Mouse (Mus musculus) adrenal gland, postnatal 14 days (tissue): ENCODE measurements at regions not wholly inside any gene's neighbourhood (a gene's known extent, or its start where the extent isn't known, plus 50 kb on each side); places are given as distances from the start of the nearest gene placed in this dataset.

Source experiments
- DNase-seq: peaks from one replicate; pipeline ENCODE4 v3.0.0; 2021; ENCODE audit warnings: mixed read lengths

DNA sequence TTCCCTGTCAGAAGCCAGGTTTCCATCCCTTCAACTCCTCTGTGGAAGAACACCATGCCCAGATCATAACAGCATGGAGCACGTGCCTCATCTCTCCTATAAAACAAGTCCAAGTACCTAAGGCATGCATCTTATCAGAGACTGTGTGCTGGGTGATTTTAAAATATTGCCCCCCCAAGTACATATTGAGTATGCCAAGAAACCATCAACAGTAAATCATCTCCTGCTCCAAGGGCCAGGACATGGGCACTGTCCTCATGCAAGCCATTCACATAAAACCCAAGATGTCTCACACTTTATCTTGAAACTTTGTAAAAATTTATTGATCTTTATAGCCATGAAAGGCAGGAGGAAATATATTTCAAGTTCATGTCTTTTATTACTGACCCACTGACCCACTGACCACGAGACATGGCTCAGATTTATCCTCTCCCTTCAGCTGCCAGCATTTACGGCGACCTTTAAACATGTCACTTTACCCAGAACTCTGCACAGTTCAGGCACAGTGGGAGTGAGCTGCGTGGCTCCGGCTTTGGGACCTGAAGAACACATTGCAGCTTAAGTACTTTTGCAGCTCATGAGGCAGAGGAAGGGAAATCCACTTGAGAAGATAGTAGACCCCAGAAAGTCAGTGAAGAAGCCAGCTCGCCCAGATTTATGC lies 99.7 kb upstream of the Spdye4c start:
- no peak for DNase-seq

DNA sequence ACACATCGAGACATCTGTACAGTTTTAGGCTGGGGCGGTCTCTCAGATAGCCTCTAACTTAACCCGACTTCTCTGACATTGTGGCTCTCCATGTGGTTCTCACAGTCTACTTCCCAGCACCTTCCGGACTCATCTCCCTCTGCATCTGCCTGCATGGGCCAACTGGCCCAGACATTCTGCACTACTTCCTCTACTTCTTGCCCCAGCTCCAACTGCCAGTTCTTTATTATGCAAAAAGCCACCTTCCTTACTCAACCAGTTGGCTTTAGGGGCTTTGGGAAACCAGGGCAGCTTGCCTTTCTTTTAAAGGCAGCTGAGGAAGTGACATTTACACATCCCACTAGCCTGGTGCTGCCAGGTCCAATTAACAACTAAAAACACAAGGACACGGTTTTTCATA lies 97.1 kb upstream of the Spdye4c start:
- DNase-seq, result no peak

DNA sequence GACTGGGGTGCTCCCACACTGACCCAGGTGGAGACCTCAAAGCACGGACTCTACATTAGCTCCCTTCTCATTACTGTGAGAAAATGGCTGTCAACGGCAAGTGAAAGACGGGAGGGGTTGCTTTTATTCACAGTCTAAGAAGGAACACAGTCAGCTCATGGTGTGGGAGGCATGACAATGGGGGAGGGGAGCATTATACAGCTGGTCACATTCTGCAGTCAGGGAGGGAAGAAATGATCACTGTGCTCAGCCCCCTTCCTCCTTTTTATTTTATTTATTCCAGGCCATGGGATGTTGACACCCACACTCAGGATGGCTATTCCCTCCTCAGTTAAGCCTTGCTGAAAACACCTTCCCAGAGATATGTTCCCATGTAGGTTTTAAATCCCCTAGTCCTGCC lies 93.1 kb upstream of the Spdye4c start:
- DNase-seq, result no peak

DNA sequence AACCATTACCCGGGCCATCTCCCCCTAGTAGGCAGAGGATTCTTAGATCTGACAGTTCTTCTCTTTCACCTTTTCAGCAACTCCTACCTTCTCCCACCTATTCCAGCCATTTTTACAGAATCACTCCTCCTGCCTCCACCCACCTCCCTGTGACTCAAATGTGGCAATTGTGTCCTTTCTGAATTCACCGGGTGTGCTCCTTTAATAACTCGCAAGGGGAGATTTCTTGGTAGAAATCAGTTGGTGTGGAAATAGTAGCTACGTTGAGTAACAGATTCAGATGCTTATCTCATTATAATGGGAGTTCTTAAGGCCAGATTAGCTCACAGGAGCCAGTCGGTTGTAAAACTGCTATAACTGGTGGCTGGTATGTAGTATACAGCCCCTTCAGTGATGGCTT lies 92.4 kb upstream of the Spdye4c start:
- no peak for DNase-seq

DNA sequence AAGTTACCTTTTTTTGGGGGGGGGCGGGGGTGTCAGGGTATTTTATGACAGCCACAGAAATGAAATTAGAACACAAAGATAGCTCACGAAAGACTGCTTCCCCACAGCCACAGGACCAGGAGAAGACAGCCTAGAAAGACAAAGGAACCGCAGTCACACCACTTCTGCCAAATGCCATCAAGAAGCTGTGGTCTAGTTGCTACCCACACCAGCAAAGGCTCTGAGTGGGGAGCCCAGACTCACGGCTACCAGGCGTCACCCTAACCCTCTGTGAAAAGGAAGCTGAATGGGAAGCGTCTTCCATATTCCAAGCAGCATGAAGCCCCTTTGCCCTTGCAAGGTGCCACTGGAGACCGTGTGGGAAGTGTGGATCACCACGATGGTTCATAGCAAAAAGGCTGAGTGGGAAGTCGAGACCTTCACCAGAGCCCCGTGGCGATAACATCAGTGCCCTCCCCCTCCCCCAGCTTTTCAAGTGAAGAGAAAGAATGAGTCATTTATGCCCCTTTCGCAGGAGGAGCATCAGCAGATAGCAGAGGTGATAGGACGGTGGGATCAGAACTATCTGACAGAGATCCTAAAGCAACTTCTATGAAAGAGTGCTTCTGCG lies 91.3 kb upstream of the Spdye4c start:
- no peak for DNase-seq

DNA sequence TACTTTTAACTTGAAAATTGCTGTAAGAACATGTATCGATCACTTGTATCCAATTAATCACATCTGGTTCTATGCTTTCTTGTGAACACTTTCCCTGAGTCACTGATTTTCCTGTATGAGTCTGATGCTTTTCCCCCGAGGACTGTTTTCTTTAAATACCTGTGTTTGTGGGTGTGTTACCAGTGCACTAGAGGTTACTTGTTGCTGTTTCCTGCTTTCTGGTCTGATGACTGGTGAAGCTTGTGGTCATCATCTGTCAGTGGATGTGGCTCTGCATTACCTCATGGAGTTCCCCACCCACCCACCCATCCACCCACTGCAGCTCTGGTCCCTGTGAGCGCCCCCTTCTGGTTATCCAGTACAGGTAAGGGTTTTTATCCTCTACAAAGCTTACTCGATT lies 88.3 kb upstream of the Spdye4c start:
- DNase-seq, result no peak

DNA sequence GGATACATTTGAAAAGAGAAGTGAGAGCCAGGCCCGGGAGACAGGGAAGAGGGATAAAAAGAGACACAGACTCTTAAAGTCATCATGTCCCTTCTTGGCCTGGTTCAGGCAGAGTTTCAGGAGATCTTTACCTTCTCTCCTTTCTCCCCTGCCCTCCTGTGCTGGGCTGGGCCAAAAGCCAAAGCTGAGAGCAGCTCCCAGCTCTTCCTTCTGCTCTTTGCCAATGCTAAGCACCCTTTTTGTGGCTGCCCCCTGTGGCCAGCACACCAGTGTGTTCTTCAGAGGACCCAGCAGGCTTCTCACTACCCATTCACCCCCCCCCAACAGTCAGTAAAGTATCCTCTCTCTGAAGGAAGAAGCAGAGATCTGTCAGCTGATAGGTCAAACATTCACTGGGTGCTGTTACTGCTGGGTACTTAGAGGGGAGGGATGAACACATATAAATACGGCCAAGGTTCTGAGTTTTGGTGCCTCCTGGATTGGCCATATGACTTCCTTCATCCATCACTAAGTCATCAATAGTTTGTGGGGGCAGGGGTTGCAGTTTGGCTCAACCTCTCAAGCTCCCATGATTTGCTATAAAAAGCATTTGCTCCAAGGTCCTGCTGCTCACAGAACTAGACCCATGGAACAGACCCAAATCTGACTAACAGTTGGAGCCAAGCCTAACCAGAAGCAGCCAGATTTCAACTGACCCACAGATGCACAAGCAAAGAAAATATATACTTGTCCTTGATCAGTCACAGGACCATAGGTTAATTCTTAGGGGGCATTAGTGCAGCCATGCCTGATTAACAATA lies 87.7 kb upstream of the Spdye4c start:
- peak; percentile 61 for DNase-seq

DNA sequence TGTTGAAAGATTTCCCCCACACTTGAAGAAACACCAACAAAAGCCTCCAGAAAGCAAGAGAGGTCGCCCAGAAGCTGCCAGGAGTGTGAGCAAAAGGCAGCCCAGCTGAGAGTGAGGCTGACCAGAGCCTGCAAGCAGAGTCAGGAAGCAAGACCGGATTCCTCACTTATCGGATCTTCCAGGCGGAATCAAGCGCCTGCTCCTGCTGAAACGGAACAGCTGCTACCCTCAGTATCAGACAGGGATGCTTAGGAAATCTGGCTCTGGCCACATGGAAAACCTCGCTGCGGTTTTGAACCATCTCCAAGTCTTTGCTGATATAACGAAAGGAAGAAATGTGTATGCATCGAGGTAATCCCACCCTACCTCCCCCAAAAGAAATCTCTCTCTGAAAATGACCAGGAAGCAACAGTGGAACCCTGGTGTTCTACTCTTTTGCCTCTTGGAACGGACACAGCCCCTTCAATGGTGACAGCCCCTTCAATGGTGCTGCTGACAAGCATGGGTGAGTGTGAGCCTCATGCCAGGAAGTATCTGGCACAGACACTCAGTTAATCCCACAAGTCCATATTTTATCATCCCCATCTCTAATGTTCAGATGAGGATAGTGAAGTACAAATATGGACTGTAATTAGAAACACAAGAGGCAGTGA lies 83.3 kb upstream of the Spdye4c start:
- no peak for DNase-seq

DNA sequence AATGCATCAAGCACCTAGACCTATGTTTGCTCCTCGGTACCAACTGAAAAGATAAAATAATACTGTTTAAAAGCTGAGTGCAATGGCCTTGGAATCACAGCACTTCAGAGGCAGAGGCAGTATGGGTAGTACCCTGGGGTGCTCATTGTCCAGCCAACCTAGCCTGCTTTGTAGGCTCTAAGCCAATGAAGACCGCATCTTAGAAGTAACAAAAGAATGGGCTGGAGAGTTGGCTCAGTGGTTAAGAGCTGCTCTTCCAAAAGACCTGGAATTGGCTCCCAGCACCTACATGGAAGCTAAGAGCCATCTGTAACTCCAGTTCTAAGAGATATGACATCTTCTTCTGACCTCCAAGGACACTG lies 82.8 kb upstream of the Spdye4c start:
- DNase-seq, result no peak

DNA sequence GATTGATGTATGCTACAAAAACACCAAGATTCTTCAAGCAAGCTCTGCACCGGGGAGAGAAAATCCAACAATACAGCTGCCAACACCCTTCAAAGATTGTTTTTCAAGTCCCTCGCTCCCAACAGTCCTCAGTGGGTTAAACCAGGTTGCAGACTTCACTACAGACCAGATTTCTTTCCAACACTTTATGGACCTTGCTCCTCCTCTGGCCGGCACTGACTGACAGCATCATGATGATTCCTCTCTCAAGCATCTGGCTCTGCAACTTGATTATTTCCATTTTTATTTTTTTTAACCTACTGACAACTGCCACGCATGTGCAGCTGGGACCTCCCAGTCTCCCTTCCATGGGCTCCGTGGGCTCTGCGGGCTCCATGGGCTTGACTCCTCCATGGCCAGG lies 79.7 kb upstream of the Spdye4c start:
- DNase-seq, result no peak

DNA sequence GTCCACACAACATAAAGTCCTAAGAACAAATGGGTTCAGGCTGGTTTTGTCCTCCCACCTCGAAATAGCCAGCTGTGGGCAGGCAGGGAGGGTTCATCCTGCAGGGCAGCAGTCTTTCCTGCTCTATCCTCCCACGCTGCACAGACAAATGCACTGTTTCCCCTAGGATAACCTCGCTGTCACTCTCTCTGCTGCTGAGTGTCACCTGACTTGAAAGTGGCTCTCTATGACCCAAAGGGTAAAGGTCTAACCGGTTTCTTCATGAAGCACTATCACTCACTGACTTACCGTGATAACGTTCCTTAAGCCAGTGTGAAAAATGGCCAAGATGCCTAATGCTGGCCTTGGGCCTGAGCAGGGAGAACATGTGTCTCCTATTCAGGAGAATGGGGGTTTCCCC lies 78.2 kb upstream of the Spdye4c start:
- no peak for DNase-seq

DNA sequence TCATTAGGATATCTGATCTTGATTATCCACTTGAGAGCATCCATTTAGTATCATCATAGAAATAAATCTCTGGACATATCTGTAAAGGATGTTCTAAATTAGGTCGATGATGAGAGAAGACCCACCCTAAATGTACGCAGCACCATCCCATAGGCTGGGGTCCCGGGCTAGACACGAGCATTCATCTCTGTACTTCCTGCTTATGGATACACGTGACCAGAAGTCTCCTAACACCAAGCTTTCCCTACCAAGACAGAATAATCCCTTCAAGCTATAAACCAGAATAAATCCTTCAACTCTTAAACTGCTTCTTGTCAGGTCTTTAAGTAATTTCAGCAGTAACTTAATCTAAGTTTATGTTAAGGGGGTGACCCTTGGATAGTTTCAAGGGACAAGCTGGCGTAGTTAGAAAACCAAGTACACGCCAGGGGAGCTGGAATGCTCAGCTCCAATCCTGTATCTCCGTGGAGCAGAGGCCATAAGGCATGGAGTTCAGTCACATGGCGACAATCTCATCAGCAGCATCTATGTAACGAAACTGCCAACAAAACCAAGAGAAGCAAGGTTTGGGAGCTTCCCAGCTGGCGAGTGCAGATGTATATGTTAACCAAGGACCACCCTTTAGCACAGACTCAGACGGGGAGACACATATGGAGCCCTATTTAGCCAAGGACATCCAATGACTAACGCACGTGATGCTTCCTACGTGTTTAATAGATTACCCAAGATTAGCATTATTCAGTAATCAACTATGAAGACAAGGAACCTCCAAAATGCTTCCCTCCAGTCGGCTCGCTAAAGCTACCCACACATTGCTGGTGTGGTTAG lies 76.3 kb upstream of the Spdye4c start:
- DNase-seq, result no peak

DNA sequence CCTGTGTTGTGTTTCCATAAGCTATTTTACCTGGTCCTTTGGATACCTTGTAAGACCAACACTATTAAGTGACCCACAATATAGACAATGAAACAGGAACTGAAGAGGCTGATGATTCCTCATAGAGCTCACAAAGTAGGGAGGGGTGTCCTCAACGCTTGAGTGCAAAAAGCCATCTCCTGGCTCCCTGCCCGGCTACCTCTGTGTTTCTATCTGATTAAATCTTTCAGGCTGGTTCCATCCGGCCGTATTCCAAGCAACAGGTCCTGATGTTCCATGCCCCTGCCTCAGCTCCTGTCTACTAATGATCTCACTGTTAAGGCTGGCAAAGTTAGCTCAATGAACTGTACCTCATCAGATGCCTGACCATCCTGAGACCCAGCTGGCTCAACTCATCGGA lies 75.3 kb upstream of the Spdye4c start:
- DNase-seq, result no peak

DNA sequence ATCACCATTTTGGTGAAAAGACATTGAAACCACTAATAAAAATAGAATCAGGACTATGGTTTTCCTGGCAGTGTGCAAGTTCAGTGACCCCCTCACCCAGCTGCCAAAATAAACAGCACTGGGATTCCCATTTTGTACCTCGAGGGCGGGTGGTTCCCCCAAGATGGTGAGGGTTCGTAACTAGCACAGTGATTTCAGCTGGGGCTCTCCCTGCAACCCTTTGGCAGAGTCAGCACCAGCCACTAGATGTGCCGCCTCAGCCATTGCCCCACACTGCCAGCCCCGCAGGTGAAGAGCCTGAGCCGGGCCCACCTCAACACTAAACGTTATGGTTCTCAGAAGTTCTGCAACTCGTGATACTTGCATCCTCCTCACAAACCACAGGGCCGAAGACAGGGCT lies 74.3 kb upstream of the Spdye4c start:
- DNase-seq, result no peak

DNA sequence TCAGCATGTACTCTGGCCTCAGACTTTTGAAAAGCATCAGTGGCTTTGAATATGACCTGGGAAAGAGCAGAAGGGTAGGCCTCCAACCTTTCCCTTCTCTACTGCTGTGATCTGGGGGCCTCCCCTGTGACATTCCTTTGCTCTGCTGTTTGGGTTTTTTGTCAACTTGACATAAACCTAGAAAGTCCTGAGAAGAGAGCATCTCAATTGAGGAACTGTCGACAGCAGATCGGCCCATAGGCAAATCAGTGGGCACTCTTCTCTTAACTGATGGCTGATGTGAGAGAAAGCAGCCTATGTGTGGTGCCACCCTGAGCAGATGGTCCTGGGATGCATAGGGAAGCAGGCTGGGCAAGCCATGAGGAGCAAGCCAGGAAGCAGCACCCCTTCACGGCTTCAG lies 72.9 kb upstream of the Spdye4c start:
- DNase-seq, result no peak

DNA sequence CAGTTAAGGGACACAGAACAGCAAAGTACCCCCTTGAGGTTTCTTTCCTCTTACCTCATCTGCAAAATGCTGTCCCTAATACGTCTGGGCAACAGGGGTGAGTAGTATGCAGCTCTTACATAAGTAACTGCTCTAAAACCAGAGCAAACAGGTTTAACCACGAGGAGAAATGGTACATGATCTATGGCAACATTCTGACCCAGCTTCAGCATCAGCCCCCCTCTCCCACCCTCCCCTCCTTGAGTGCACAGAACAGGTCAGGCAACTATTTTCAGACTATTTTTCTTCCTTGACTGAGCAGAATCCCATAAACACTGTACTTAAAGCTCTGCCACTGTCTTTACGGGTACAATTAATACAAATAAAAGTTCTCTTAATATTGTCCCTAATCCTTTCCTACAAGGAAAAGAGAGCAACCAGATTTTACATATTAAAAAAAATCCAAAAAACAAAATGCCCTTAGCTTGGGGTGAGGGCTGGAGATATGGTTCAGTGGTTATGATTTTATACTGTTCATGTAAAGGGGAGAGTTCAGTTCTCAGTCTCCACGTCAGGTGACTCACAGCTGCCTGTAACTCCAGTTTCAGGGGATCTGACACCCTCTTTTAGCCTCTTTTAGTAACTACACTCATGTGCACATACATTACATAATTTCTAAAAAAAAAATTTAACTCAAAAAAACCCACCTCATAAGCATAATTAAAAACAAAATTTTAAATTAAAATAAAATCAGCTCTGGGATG lies 69.1 kb upstream of the Spdye4c start:
- DNase-seq, result no peak

DNA sequence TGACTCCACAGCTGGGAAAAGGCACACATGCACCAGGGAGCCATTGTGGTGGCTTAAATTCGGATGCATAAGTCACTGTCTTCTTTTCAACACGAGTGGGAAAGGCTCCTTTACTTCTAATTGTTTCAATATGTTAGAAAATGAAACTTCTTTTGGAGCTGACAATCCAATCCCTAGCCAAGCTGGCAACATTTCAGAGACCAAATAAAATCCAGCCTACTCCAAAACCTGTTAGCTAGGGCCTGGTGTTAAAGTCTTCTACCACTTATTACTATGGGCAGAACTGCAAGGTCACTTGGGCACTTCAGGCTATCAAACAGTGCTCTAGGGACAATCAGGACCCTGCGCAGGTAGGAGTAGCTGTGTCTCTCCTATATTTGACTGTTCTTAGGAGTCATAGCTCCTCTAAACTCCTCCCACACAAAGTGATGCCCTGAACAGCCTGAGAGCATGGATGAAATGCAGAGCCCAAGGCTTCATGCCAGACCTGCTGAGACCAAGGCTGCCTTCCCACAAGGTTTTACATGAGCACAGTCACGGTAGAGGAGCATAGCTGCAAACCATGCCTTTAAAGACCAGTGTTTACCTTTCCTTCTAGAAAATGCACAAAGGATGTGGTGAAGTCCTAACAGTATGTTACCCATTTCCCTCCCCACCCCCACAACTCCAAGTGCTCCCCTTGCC lies 67.4 kb upstream of the Spdye4c start:
- DNase-seq, result no peak

DNA sequence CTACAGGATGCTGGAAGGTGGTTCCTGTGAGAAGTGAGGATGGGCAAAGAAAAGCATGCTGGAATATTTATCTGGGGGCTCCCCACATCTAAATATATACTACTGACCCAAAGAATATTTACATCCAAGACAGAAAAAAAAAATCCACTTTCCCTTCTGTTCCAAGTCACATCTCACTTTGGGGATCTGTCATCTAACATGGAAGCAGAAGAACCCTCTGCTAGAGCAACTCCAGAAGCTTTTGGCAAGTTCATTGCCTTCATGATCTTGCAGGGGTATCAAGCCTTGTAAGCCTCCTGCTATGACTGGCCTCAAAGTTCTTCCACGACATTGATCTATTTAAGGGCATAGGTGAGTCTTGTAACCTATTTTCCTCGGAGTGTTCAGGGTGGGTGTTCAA lies 64.9 kb upstream of the Spdye4c start:
- DNase-seq, result no peak

DNA sequence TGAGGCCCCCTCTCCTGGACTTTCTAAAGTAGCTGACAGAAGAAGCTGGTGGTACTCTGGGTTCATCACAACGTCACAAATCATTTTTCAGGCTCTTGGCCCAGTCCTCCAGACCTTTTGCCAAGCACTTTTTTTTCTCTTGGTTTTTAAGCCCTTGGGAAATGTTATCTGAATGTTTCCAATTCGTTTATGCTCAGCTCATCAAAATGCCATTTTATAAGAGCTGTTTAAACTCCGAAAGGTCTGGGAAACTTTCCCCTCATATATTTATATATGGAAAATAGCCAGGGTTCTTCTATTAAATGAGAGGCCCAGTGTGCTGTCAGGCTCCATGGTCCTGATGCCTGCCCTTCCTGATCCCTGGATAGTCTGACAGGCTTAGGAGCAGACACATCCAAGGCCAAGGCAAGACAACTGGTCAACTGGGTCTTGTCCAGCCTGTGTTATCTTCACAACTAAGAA lies 64.1 kb upstream of the Spdye4c start:
- no peak for DNase-seq

DNA sequence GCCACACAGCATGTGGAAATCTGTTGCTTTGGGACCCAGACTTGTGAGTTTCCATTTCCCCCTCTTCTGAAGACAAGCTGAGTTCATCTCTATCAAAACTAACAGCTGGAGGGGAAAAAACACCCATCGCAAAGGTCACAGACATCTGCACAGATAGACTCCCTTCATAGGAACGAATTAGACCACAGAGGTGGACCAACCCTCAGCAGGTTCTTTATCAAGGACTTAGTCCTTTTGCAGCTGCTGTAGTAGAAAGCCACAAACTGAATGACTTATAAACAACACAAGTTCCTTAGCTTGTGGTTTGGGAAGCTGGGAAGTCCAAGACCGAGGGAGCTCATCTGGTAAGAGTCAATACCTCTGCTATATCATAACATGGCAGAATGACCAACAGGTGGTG lies 54.7 kb upstream of the Spdye4c start:
- DNase-seq, result no peak

DNA sequence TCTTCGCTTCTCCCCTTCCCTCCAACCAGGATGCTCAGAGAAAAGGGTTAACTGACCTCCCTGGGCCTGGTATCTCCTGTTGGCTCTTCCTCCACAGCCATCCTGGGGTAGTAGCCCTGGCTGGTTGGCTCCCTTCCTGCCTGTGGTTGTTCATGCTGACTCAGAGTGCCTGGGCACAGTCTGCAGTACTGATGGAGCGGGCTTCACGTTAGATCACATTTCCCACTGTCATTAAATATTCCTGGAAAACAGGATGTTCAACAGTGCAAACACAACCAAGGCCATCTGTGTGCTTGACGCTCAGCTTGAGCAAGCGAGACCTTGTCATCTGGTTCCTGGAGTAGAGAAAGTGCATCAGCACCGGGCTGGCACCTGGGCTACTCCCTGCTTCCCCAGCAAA lies 53.6 kb upstream of the Spdye4c start:
- DNase-seq, result peak; percentile 20
